Mouse (Mus musculus) adrenal gland, postnatal 14 days (tissue): Measurements from ENCODE around the gene Tmem240. TPM values are rescaled to one million over a fixed set of nuclear protein-coding genes. Genes with fewer than 3 reads are reported as not detected.
"Not testable (repeated sequence)": the region's sequence is repeated elsewhere in the genome, so short reads cannot be mapped to it uniquely, and the experiment has no call there.

Source experiments
- DNase-seq: peaks from one replicate; pipeline ENCODE4 v3.0.0; 2021; ENCODE audit warnings: mixed read lengths
- total RNA-seq: library from RNA; stranded (reverse); gene quantifications from 2 replicates; pipeline ENCODE4 v1.2.3, GENCODE M21; 2021

Tmem240 gene
- total RNA-seq, 1 experiment from 2014 or later, result 1.2 TPM

GRCm38 (mm10) chr4:155770626-155771025 is 36.0 kb downstream of the Tmem240 start:
- no peak for DNase-seq

DNA sequence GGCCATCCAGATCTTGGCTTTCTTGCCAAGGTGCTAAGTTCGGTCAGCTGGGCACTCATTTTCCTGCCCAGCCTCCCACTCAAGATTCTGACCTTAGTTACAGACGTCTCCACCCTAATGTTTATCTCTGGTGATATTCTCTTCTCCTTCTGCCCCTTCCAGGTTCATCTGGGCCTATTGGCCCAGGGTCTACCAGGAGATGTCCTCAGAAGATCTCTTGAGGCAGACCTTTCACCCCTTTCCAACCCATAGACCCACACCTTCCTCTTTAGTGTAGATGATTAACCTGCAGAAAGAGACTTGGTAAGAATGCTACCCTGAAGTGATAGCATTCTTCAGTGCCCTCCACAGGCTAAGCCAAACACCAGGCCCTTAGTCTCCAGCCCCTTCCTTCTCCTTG is 37.1 kb downstream of the Tmem240 start:
- DNase-seq, result no peak

GRCm38 (mm10) chr4:155772786-155773185 is 38.2 kb downstream of the Tmem240 start:
- DNase-seq, result no peak

DNA sequence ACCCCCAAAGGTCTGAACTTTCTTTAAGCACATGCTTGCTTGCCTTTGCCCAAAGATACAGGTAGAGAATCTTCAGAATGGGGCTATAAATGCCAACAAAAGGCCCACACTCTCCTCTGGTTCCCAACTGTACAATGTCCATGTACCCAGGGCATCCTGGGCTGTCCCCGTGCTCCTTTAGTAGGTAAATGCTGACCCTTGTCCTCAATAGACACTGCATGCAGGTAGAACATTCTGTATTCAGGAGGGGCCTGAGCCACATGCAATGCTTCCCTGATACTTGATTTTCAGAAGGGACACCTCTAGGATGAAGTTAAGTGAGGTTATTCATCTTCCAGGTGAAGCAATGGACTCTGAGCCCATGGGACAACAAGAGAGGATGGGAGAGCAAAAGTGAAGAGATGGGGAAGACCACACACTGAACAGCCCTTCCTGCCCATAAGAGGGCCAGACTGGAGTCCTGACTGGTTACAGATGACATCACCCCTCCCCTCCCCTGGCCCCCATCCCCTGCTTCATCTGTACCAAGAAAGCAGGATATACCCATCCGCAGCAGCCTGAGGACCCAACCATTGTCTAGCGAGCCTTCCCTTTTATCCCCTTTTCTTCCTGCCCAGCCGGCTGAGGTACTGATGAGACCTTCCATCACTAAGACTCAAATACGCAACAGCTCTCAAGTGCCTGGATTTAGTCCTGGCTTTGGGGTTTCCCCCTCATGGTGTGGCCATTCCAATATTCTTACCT is 38.9 kb downstream of the Tmem240 start:
- no peak for DNase-seq

GRCm38 (mm10) chr4:155774280-155774754 is 39.7 kb downstream of the Tmem240 start, which contains the start of gene Vwa1:
Vwa1 (minus strand) TSS chr4:155774698.
- peak; percentile 94 for DNase-seq

DNA sequence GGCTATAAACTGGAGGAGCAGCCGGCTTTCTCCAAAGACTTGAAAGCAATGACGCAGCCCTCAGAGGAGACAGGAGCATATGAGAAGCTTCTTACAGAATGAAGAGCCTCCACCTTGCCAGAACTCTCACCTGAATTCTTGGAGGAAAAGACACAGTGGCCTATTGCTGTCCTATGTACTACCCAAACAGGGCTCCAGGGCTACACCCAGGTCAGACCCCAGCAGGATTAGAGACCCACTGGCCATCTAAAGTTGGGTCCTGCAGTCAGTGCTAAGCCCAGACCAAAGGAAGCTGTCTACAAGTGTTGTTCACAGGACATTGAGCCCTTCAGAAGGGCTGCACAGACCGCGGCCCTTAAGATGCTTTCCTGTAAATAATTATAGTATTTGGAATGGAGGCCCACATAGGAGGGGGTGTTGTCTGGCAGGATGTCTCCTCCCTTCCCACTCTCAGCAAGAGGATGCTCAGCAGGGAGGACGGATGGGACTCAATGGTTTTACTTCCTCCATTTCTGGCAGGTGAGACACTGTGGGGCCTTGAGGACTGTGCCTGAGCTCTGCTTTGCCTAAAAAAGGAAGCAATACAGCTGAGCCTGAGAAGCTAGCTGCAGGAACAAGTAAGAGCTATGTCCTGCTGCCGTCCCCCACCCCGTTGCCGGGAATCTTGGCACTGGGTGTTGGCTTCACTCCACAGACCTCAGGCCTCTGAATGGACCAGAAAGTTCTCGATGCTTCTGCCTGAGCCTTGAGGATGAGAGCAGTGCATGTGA is 40.6 kb downstream of the Tmem240 start:
- DNase-seq, result peak; percentile 66

GRCm38 (mm10) chr4:155775855-155776254 is 41.3 kb downstream of the Tmem240 start:
- peak; percentile 60 for DNase-seq

- no peak for DNase-seq
Observed at GRCm38 (mm10) chr4:155776704-155777335, 42.2 kb downstream of the Tmem240 start.

DNA sequence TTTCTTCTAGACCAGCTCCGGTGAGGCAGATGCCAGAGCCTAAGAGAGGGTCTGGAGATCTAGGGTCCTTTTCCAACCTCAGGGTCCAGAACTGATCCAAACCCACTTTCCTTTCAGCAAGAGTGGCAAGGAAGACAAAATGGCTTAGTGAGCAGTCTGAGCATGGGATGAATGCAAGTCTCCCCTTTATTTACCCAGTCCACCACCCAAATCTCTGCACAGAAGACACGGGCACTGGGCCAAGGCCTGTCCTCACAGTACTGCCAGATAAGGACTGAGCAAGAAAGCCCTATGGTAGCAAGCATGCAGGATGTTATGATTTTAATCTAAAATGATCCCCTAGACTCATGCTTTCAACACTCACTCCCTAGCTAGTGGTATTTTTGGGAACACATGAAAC is 43.2 kb downstream of the Tmem240 start:
- DNase-seq, result peak; percentile 68

GRCm38 (mm10) chr4:155779498-155779897 is 44.9 kb downstream of the Tmem240 start:
- no peak for DNase-seq

DNA sequence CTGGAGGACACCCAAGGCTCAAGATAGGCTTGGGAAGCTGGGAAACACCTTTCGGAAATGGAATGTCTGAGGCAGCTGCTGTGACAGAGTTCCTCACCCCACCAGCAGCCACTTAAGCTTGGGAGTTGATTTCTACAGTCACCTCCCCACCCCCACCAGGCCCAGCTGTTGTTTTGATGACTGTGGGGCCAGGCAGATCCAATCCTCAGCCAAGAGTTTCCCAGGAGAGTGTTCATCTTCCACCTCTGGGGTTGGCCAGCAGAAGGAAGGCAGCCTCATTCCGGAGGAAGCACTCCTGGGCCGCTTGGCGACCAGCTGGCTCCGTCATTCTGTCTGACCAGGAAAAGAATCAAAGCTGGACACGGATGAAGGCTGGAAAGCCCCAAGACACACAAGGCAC is 46.3 kb downstream of the Tmem240 start:
- DNase-seq, result peak; percentile 66

GRCm38 (mm10) chr4:155783486-155784080 is 49.0 kb downstream of the Tmem240 start:
- DNase-seq, result no peak

DNA sequence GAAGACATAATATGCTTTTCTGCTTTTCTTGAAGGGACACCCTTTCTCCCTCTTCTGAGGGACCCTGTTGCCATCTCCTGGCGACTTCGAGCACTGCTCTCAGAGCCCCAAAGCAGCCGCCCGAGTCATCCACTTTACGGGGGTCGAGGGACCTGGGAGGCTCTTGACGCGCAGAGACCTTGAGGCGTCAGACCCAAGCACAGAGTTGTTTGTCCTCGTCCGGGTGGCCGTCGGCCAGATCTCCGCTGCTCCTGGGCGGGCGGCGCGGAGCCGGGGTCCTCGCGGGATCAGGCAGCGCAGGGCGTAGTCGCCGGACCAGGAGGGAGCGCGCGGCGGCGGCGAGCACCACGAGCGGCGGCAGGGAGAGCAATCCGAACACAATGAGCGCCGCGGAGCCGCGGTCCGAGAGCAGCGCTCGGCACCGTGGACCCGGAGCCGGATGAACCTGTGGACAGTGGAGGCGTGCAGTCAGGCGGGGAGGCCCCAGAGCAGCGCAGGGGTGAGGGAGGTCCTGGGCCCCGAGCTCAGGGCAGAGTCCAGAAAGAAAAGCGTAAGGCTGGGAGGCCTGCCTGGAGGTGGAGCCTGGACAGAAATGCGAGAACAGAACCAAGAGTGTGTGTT is 49.6 kb downstream of the Tmem240 start:
- DNase-seq, result peak; percentile 88

- DNase-seq, result no peak
Observed at GRCm38 (mm10) chr4:155785246-155785645, 50.6 kb downstream of the Tmem240 start.

DNA sequence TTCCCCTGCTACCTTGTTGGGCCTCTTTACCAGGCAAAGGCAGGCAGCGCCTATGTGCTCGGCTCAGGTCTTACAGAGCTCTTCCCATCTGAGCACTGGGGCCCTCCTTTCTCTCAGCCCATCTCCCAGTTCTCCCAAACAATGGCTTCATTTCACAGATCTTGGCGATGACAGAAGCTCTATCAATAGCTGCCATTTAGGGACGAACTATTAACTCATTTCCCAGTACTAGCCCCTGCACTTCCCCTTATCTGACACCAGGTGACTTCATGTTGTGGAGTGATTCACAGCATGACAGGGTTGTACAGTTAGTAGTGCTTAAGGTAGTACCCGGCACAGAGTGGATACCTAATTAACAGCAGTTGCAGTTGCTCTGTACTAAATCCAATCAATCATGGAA is 51.2 kb downstream of the Tmem240 start, which contains the start of gene Tmem88b:
Gene Tmem88b (minus strand): TSS at position 56 of the 400 bp plus-strand sequence.
- no peak for DNase-seq

GRCm38 (mm10) chr4:155788300-155788699 is 53.7 kb downstream of the Tmem240 start:
- DNase-seq, result no peak

DNA sequence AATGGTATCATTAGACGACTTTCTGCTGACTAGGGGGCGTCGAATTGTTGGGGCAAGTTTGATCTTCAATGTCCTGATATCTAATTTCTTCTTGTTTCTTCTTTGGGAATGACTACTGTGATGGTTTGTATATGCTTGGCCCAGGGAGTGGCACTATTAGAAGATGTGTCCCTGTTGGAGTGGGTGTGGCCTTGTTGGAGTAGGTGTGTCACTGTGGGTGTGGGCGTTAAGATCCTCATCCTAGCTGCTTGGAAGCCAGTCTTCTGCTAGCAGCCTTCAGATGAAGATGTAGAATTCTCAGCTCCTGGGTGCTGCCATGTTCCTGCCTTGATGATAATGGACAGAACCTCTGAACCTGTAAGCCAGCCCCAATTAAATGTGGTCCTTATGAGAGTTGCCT is 54.2 kb downstream of the Tmem240 start:
- not testable (repeated sequence) for DNase-seq

DNA sequence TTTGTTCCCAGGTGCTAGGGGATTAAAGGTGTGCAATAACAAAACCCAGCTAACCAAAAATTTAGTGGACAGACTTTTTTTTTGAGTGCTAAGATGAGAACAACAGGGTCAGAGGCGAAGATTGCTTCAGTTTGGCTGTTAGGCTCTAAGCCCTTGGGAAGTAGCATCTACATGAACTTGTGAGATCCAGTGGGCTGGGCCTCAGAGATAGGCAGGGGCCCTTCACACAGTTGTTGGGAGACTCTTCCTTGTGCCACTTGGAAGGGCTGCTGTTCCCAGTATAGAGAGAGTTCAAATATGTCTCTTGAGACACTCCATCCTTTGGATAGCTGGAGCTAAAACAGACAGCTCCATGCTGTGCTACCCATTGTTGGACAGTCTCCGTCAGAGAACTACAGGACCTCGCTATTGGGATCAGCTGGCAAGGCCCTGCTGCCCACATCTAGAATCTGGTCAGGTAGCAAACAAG is 55.5 kb downstream of the Tmem240 start, which contains the start of gene Ankrd65:
Gene Ankrd65 (plus strand): TSS at position 419 of the 469 bp plus-strand sequence.
- no peak for DNase-seq
